Mouse (Mus musculus) liver, adult 10 weeks (tissue): Measurements from ENCODE around the gene Msl3. TPM values are rescaled to one million over a fixed set of nuclear protein-coding genes. Genes with fewer than 3 reads are reported as not detected.

Source experiments
- polyA plus RNA-seq: library from polyadenylated mRNA; stranded (reverse); fragments of 350-450 nt; fragmentation: Illumina TruSeq; extraction: RNeasy Lipid Tissue Mini Kit (QIAGEN cat#74804); gene quantifications from one replicate; pipeline ENCODE4 v1.2.3, GENCODE M21; 2014; ENCODE audit warnings: low read depth, low replicate concordance

Msl3 gene
- 43.4 TPM for polyA plus RNA-seq

GRCm38 (mm10) chrX:168673525-168674406, at the start of gene Msl3:
TSS of gene Msl3 (minus strand) at chrX:168673898.

Other genes starting within 250 kb of the Msl3 start
- not detected for gene Frmpd4, start 96.7 kb downstream of the Msl3 start, polyA plus RNA-seq
- 8.9 TPM for gene Arhgap6, start 121.2 kb upstream of the Msl3 start, polyA plus RNA-seq